Mouse (Mus musculus) heart, embryonic 16.5 days (tissue): ENCODE measurements at regions not wholly inside any gene's neighbourhood (a gene's known extent, or its start where the extent isn't known, plus 50 kb on each side); places are given as distances from the start of the nearest gene placed in this dataset.

Experiments used
- ATAC-seq: fragments of 200-750 bp; cut with Nextera tagmentation; replicated peaks from 2 replicates; pipeline ENCODE4 v1.8.0; 2017; ENCODE audit warnings: moderate number of reproducible peaks; ENCODE audit not compliant: insufficient read depth, low FRiP score; ENCODE audit errors: extremely low read depth
- H3K27ac ChIP-seq: fragments of 300-500 bp; sonication (generic); 2 replicates; pipeline ENCODE4 v1.5.1; 2014; ENCODE audit warnings: mild to moderate bottlenecking, low read length, control low read depth, moderate library complexity
- H3K27me3 ChIP-seq: fragments of 300-500 bp; sonication (generic); 2 replicates; pipeline ENCODE4 v1.6.1; 2014; ENCODE audit warnings: low read length, mixed read lengths; ENCODE audit not compliant: control insufficient read depth, insufficient read depth
- H3K36me3 ChIP-seq: fragments of 300-500 bp; sonication (generic); 2 replicates; pipeline ENCODE4 v1.6.1; 2014; ENCODE audit not compliant: control insufficient read depth, insufficient read depth
- H3K4me1 ChIP-seq: fragments of 300-500 bp; sonication (generic); 2 replicates; pipeline ENCODE4 v1.6.1; 2014; ENCODE audit warnings: low read length, mixed read lengths; ENCODE audit not compliant: control insufficient read depth, insufficient read depth
- H3K4me2 ChIP-seq: fragments of 300-500 bp; sonication (generic); 2 replicates; pipeline ENCODE4 v1.6.1; 2014; ENCODE audit warnings: low read depth, mild to moderate bottlenecking, control low read depth, low read length
- H3K4me3 ChIP-seq: fragments of 300-500 bp; sonication (generic); 2 replicates; pipeline ENCODE4 v1.5.1; 2014; ENCODE audit warnings: mild to moderate bottlenecking, control low read depth, low read length
- H3K9ac ChIP-seq: fragments of 300-500 bp; sonication (generic); 2 replicates; pipeline ENCODE4 v1.6.1; 2014; ENCODE audit warnings: low read length, control low read depth
- H3K9me3 ChIP-seq: fragments of 300-500 bp; sonication (generic); replicated peaks from 2 replicates; pipeline ENCODE4 v1.6.1; 2016; ENCODE audit warnings: low read length; ENCODE audit not compliant: control insufficient read depth
- WGBS: fragments of 180-500 bp; shearing (Covaris S2); extraction: QIAGEN DNeasy Blood & Tissue Kit; methylation state at CpG from one replicate; pipeline ENCODE4 v1.1.7; 2014; 5-methylcytosine and 5-hydroxymethylcytosine counted together

- Histone ChIP-seq H3K4me3 (no peak overlapping the region), H3K4me2 (no peak overlapping the region), H3K4me1 (peaks cover 4% of the 10 kb centered on the region; the same call in 1 of the 2 replicates), H3K27ac (no peak overlapping the region), H3K36me3 (no peaks in the 10 kb centered on the region), H3K27me3 (no peaks in the 10 kb centered on the region), H3K9me3 (peaks cover 4% of the 10 kb centered on the region), H3K9ac (no peak overlapping the region)
- no peak for ATAC-seq
- 87% methylated on average over 4 of the region's 4 CpGs for WGBS
Measured at GRCm38 (mm10) chr16:56399541-56399940, 78.1 kb upstream of the Abi3bp start.

GRCm38 (mm10) chr16:56423761-56424160 is 53.9 kb upstream of the Abi3bp start:
- Histone ChIP-seq H3K4me1 (no peaks in the 10 kb centered on the region), H3K4me3 (no peak overlapping the region), H3K9ac (no peak overlapping the region), H3K9me3 (no peaks in the 10 kb centered on the region), H3K36me3 (no peaks in the 10 kb centered on the region), H3K4me2 (no peak overlapping the region), H3K27me3 (no peaks in the 10 kb centered on the region), H3K27ac (no peak overlapping the region)
- 55% methylated on average over 3 of the region's 3 CpGs for WGBS
- ATAC-seq, result no peak
